Mouse (Mus musculus) hematopoietic stem cell, adult 5-6 weeks (primary cell): ENCODE measurements around the gene Kmt2b. TPM values are rescaled to one million over a fixed set of nuclear protein-coding genes. Genes with fewer than 3 reads are reported as not detected.

Experiments
- ATAC-seq, 2 experiments: fragments of 125-278 bp in 1 of 2; replicated peaks in 1 of 2; 2 replicates each; pipeline ENCODE4 v1.8.0; 2016 to 2017; ENCODE audit warnings: inconsistent platforms in 2 of 2, mild to moderate bottlenecking in 2 of 2, moderate number of reproducible peaks in 2 of 2, low read depth in 1 of 2, moderate TSS enrichment in 1 of 2; ENCODE audit not compliant: low FRiP score in 2 of 2, poor library complexity in 2 of 2, severe bottlenecking in 2 of 2, insufficient read depth in 1 of 2, low TSS enrichment in 1 of 2
- total RNA-seq: library from RNA; stranded (forward); fragments of 172-1452, 232-1000 nt; gene quantifications from 2 replicates; pipeline ENCODE4 v1.2.3, GENCODE M21; 2017

The Kmt2b gene
- total RNA-seq, 1 experiment from 2014 or later = 18.7 TPM

DNA sequence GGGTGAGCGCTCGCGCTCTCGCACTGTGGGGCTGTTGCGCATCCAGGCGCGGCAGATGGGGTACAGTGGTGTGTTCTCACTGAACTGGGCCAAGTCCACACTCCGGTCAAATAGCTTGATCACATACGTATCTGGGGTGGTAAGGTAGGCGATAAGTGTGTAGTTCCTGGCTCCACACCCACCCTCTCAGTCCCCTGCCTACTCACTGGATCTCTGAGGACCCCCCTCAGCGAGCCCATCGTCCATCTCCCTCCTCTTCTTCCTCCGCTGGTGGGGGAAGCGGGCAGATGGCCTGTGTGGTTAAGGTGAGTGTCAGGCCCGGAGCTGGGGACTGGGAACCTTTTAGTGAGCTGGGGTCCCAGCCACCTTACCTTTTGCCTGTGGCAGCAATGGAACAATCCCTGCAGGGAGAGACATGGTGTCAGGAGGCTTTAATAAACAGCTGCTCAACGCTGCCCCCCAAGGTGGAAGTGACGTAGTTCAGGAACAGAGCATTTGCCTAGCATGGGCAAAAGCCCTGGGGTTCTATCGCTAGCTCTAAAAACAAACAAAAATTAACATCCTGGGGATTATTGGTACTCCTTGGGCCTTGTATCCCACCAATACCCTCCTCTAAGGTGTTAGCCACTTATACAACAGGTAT, 31.5 kb downstream of the Kmt2b start:
- no peak for ATAC-seq

DNA sequence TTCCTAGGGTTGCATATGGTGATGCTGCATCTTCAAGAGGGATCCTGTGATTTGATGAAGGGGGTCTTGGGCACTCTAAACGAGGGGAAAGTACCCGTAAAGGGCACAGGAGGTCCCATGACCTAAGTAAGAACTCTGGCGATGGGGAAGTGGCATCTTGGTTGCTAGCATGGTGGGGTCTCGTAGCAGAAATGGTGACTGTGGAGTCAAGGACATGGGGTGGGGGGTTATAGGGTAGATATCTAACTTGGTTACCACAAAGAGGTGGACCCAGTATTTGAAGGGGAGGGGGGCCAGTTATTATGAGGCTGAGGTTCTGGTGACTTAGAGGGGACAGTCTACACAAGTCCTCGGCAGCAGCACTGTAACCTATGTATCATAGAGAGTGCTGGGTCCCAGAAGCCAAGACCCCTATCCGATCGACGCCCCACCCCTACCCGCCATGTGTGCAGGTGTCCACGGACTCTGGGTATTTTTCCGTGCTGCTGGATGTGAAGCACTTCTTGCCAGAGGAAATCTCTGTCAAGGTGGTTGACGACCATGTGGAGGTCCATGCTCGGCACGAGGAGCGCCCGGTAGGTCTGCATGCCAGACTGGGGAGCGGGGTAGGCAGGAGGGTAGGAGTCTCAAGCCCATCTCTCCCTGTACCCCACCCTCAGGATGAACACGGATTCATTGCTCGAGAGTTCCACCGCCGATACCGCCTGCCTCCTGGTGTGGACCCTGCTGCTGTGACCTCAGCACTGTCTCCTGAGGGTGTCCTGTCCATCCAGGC, 34.5 kb downstream of the Kmt2b start:
- no peak for ATAC-seq

DNA sequence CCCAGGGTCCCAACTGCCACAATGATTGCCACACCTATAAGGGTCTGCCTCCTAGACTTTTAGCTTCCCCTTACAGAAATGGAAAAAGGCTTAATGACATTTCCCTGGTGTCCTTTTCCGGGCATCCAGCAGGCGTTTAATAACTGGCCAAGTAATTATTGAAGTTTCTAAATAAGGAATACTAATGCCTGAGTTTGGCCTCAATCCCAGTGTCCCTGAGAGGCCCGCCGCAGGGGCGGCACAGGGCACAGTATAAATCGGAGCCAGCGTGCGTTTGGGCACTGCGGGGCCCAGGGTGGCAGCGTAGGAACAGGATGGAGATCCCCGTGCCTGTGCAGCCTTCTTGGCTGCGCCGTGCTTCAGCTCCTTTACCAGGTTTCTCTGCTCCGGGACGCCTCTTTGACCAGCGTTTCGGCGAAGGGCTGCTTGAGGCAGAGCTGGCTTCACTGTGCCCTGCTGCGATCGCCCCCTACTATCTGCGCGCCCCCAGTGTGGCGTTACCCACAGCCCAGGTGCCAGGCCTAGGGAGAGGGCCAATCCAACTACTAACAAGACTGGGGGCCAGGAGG, 35.4 kb downstream of the Kmt2b start:
- no peak for ATAC-seq

DNA sequence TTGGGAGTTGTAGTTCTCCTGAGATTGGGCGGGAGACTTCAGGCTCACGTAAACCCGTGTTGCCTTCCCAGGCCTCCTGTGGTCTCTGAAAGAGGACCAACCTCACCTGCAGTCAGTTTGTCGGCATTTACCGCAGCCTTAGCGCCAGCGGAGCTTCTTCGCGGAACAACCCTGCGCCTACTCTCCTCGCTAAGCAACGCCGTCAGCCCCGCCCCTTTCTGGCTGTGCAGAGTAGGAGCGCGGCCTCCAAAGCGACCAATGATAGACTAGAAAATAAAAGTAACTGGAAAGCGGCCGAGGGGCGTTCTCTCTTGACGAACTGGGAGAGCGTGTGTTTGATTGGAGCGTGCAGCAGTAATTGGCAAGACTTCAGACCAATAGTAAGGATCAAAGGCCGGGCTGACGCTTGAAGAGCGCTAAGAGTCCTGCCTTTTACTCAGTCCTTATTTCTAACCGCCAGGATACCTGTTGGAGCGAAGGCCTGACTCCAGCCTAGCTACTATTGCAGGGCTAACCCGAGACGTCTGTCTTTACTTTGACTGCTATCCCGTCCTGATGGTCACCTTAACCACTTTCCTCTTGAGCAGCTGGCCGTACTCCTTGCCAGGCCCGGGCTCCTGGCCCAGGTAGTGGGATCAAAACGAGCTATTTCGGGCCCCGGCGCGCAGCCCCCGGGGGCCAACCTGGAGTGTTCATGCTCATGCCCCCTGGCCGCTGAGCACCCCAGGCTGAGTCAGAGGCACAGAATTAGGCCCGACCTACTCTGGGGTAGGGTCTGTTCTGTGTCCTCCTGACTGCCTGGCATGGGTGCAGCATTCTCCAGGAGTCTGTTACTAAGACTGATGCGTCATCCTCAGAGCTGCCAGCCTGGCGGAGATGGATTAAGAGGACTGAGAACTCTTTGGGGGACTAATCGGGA, 36.2 kb downstream of the Kmt2b start, which contains the start of the genes Hspb6 and Proser3:
TSS of gene Hspb6 (plus strand) at position 77 of the 919 bp plus-strand sequence.
TSS of gene Proser3 (minus strand) at position 198 of the 919 bp plus-strand sequence.
- ATAC-seq = peak; percentile 86 to 92

DNA sequence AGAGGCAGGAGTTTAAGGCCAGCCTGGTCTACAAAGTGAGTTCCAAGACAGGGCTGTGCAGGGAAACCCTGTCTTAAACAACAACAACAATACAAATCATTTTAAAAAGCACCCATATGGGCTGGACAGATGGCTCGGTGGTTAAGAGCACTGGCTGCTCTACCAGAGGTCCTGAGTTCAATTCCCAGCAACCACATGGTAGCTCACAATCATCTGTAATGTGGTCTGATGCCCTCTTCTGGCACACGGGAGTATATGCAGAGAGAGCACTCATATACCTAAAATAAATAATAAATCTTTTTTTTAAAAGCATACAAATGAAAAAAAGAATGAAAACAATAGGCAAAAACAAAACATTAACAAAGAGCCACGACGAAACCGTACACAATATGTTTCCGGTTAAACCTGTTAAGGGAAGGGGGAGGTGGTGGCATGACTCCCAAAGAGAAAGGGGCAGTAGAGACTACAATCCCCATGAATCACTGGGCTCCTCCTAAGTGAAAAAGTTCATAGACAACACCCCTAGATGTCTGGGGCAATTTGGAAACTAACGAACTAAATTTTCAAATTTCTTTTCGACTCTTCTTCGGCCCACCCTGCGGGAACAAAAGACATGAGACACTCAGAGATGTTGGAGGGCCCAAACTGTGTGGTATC, 37.0 kb downstream of the Kmt2b start:
- ATAC-seq = peak; percentile 58 to 61

DNA sequence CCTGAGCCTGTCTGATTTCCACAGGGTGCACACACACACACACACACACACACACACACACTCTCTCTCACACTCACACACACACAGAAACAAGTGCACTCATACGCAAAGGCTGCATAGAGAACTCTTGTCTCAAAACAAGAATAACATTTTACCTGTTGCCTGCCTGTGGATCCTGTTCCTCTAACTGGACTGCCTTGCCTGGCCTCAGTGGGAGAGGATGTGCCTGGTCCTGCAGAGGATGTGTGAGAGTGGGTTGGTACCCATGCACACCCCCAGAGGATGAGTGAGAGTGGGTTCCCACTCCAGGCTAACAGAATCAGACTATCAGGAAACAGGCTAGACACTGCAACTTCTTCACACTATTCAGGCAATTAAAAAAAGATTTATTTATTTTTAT, 37.9 kb downstream of the Kmt2b start:
- ATAC-seq = no peak

DNA sequence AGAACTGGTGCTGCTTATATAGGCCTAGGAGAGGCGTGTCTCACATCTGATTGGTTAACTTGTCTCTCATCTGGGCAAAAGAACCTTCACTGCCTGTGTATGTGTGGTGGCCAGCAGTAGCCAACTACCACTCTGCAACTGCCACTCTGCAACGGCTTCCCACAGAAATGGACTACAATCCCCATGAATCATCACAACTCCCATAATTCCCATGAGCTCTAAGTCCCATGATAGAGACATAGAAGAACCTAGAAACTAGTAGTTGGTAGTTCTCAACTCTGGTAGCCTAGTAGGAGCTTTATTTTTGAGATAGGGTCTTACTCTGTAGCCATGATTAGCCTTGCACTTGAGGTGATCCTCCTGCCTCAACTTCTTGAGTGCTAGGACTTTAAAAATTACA, 38.6 kb downstream of the Kmt2b start:
- ATAC-seq = no peak

DNA sequence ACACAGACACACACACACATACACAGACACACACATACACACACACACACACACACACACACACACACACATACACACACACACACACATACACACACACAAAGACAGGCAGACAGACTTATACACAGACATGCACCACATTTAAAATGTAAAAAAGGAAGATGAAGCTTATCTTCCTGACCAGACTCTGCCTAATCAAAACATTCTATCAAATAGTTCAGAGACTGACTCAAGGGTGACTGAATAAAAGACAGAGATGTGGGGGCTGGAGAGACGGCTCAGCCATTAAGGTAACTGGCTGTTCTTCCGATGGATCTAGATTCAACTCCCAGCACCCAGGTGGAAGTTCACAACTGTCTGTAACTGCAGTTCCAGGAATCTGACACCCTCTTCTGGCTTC, 44.2 kb downstream of the Kmt2b start:
- ATAC-seq = no peak

DNA sequence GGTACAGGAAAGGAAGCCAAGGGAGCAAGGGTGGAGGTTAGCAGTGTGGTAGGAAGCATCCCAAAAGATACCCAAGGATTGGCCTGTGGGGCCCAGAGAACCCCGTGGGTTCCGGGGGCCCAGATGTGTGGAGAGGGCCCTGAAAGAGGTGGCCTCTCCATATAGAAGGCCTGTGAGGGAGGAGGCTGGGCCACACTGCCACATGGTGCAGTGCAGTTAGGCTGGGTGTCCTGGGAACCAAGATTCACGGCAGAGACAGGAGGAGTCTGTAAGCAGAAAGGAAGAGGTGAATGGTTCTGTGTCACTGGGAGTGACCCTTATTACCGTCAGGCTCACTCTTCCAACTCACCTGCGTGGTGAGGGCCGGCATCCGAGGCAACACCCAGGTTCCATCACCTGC, 48.0 kb downstream of the Kmt2b start:
- ATAC-seq = no peak

DNA sequence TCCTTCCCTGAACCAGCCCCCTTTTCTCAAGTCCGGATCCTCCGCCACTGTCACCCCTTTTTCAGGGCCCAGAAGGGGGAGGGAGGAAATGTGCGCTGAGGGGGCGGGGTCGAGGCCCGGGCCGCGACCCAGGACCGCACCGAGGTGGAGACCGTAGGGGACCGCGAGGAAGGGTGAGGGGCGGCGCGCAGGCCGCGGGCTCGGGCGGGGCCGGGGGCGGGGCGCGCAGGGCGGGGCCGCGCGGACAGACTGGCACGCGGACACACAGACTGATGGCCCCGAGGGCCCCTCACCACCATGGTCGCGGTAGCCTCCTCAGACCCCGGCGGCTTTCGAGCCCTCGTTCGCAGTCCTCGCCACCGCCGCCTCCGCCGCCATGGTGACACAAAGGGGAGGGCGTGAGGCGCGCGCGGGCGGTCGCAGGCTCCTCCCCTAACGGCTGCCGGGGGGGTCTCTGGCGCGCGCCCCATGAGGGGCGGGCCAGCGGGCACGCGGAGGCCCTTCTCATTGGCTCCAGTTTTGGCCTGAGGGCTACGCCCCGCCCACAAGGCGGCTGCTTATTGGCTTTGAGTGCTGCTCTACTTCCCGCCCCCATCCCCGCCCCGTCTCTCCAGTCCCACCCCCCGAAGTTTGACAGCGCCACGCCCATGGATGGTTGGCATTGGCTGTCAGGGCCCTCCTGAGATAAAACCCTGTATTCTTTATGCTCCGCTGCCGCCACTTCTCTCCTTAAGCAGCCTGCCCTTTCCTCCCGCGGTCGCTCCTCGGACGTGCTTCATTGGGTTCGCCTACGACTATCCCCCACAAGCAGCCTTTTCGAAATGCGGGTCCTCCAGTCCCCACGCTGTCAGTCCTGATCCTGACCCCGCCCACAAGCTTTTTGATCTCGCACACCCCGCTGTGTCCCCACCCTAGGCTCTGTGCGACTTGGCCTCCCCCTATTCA, 53.6 kb downstream of the Kmt2b start, which contains the start of gene Arhgap33:
TSS of gene Arhgap33 (minus strand) at position 428 of the 945 bp plus-strand sequence.
- ATAC-seq = peak; percentile 86 to 88

DNA sequence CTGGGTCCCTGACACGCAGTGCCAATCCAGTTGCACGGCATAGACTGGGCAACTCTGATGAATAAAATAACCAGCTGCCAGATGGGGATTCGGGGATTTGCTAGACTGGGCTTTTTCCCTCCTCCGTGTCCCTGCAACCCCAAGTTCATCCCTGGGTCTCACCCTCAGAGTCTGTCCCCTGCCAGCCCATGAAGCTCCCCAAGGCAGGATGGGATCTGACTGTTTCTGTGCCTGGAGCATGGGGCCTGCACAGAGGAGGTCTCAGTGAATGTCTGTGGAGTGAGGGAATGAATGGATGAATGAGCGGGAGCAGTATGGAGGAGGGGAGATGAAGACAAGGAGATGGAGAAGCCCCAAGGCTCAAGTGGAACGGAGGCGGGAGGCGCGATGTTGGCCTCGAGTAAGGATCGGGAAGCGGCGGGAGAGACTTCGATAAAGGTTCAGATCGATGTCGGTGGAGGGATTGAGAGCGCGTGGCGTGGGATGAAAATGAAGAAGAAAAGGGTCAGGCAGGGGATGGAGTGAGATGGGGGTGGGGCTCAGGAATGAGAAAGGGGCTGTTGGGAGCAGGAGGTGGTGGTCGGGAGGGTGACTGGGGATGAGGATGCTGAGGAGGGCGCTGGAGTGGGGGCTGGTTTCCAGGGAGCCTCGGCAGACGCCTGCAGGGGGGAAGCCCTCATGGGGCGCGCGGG, 54.4 kb downstream of the Kmt2b start:
- ATAC-seq = 0 out of 4 replicates have a peak, but pooled peaks of 1 of the 2 experiments have one; percentile 1

DNA sequence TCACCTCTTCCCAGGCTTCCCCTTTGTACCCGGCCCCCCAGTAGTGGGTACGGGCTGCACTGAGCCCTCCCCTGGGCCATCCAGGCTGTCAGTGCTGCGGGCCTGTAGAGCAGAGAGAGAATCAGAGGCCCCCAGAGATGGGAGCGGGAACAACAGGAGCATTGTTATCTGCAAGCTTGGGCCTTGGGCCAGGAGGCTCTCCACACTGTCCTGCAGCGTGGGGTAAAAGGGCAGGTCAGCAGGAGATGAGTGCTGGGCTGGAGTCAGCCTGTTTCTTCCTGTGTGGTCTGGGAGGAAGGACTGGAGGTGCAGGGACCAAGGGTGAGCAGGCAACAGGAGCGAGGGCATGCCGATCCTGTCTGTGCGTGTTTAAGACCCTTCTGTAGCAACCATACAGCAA, 55.6 kb downstream of the Kmt2b start:
- ATAC-seq = no peak

DNA sequence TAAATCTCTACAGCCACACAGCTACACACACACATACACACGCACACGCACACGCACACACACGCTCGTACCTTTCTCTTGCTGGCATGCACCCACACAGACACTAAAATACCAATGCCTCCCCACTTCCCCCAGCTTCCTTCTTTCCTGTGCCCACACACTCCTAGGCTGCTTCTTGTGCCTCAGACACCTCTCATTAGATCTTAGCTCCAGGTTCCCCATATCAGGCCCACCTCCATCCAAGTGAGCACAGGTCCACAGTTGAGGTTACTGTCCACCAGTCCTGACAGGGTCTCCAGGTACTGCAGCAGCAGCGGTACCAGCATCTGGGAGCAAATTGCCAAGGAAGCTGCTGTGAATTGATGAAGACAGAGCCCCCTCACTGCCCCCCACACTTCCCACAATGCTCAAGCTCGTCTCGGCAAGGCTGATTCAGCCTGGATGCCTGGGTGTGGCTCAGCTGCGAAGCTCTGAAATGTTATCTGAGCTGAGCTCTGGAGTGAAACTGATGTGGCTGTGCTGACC, 57.2 kb downstream of the Kmt2b start:
- no peak for ATAC-seq

DNA sequence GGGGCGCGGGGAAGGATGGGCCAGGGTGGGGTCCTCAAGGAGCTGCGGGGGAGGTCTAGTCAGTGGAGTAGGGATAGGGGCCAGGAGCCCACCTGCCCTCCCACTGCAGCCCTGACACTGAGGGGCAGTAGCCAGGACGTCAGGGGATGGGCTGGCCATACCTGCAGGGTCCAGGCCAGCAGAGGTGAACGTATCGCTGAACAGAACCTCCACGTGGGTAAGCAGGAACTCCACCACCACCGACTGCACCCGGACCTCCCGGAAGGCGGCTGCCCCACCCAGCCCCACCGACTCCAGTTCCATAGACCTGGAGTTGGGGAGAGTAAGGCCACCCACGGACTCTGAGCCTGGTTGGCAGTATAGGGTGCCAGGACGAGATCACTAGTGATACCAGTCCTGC, 61.5 kb downstream of the Kmt2b start:
- no peak for ATAC-seq

DNA sequence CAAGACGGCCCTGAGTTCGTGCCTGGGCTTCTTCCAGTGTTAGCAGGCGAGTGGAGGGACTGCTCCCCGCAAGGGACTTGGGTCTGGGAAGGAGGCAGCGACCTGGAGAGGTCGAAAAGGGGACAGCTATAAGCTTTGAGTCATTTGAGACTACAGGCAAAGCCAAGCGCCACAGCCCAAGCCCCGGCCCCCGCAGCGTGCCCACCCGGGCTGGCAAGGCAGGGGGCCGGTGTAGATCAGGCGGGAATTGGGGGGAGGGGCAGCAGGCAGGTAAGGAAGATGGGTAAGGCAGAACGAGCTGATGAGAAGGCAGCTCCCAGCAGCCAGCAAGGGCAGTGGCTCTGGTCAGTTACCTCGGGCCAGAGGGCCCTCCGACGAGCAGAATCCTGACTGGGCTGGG, 62.1 kb downstream of the Kmt2b start:
- ATAC-seq = no peak
